Mouse (Mus musculus): ENCODE results near the gene Hcst.

Gene Hcst

GRCm38 (mm10) chr7:30419561-30420499 is at the start of gene Hcst:
TSS of gene Hcst (minus strand) at chr7:30419854.
- DNase-seq (ENCODE audit: low read depth, low spot score), result no peak

GRCm38 (mm10) chr7:30464816-30465300 is 45.2 kb upstream of the Hcst start:
- DNase-seq (ENCODE audit: low read depth, low spot score), result no peak

- DNase-seq (ENCODE audit: low read depth, low spot score), result no peak
Measured at GRCm38 (mm10) chr7:30463996-30464395, 44.3 kb upstream of the Hcst start.

GRCm38 (mm10) chr7:30463568-30463967 is 43.9 kb upstream of the Hcst start:
- DNase-seq (ENCODE audit: low read depth, low spot score), result no peak

GRCm38 (mm10) chr7:30459484-30459883 is 39.8 kb upstream of the Hcst start:
- DNase-seq (ENCODE audit: low read depth, low spot score), result no peak

GRCm38 (mm10) chr7:30457629-30458330 is 38.1 kb upstream of the Hcst start, which contains the start of the genes Kirrel2 and Nphs1:
TSS of gene Kirrel2 (minus strand) at chr7:30457690.
TSS of gene Nphs1 (plus strand) at chr7:30458315.
- no peak for DNase-seq (ENCODE audit: low read depth, low spot score)

- DNase-seq (ENCODE audit: low read depth, low spot score), result no peak
Measured at GRCm38 (mm10) chr7:30456911-30457628, 37.4 kb upstream of the Hcst start.

- no peak for DNase-seq (ENCODE audit: low read depth, low spot score)
Measured at GRCm38 (mm10) chr7:30456487-30456886, 36.8 kb upstream of the Hcst start.

- DNase-seq (ENCODE audit: low read depth, low spot score), result no peak
Measured at GRCm38 (mm10) chr7:30454259-30454658, 34.6 kb upstream of the Hcst start.

GRCm38 (mm10) chr7:30453766-30454165 is 34.1 kb upstream of the Hcst start:
- DNase-seq (ENCODE audit: low read depth, low spot score), result no peak

GRCm38 (mm10) chr7:30453327-30453726 is 33.7 kb upstream of the Hcst start:
- no peak for DNase-seq (ENCODE audit: low read depth, low spot score)

GRCm38 (mm10) chr7:30450241-30450640 is 30.6 kb upstream of the Hcst start:
- DNase-seq (ENCODE audit: low read depth, low spot score), result no peak

- no peak for DNase-seq (ENCODE audit: low read depth, low spot score)
Measured at GRCm38 (mm10) chr7:30444971-30445751, 25.5 kb upstream of the Hcst start, which contains the start of gene Aplp1. TSS of gene Aplp1 (minus strand) at chr7:30445535.

- DNase-seq (ENCODE audit: low read depth, low spot score), result no peak
Measured at GRCm38 (mm10) chr7:30444154-30444970, 24.7 kb upstream of the Hcst start.

GRCm38 (mm10) chr7:30443696-30444095 is 24.0 kb upstream of the Hcst start:
- DNase-seq (ENCODE audit: low read depth, low spot score), result no peak

- DNase-seq (ENCODE audit: low read depth, low spot score), result peak; percentile 37
Measured at GRCm38 (mm10) chr7:30440697-30441096, 21.0 kb upstream of the Hcst start.

GRCm38 (mm10) chr7:30439734-30440133 is 20.1 kb upstream of the Hcst start:
- DNase-seq (ENCODE audit: low read depth, low spot score), result no peak

GRCm38 (mm10) chr7:30436879-30437278 is 17.2 kb upstream of the Hcst start:
- no peak for DNase-seq (ENCODE audit: low read depth, low spot score)

GRCm38 (mm10) chr7:30435156-30435555 is 15.5 kb upstream of the Hcst start:
- no peak for DNase-seq (ENCODE audit: low read depth, low spot score)

GRCm38 (mm10) chr7:30434701-30435100 is 15.0 kb upstream of the Hcst start:
- no peak for DNase-seq (ENCODE audit: low read depth, low spot score)
